Mouse (Mus musculus) mouse embryonic stem cell (cell line): ENCODE data around the gene Spopl.
"Not testable (repeated sequence)": the region's sequence is repeated elsewhere in the genome, so short reads cannot be mapped to it uniquely, and the experiment has no call there.

ENCODE experiments used
- in situ Hi-C, 2 experiments: fragments of 300-500 bp; cut with MboI; formaldehyde crosslinking; loops; 1 replicate in 1 of 2; 3 replicates in 1 of 2; pipeline ENCODE4 v1.14.3; 2019 to 2020; ENCODE audit warnings: low sequenced_read_pairs in 2 of 2, low pct_unique_long_range_greater_than_20kb in 1 of 2, mixed read lengths in 1 of 2; ENCODE audit not compliant: unreplicated experiment in 1 of 2

The Spopl gene

DNA sequence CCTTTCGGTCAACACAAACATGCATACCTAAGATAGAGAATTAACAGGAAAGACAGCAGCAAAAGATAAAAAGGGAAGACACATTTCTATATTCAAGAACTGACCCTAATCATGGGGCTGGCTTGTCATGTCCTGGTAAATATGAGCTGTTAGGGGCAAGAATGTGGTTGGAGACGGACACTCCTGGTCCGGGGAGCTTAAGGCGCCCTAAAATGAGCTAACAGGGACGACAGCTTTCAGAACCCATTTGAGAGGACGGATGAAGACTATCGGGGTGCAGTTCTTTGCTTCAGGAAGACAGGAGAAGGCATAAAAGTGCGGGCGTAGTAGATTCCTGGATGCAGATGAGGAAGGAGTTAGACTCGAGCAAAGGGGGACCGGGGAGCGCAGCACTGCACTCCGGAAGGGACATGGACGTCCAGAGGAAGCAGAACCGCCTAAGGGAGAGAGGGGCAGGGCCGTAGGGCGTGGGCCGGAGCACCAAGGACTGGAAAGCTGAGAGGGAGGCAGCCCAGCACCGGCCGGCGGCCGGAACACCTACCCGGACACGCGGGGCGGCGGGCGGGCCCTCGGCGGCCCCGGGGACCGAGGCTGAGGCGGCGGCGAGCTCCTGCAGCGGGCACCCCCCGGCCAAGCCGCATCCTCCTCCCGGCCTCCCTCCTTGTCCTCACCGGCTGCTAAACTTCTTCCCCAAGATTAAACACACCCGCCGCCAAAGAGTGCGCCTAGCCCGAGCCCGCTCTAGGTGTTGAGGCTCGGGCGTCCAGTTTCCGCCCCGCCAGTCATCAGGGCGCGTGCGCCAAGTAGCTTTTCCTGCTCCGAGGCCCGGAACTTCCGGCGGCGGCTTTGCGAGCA lies at the start of gene Spopl:
Gene Spopl, minus strand, starts transcription at position 805 of the 855 bp plus-strand sequence.
- in situ Hi-C loops: loop anchor here (25.0 kb wide), 1 partner anchor 259 kb away; the partner anchor contains the start of gene Nxph2 (in 2 of the 2)

DNA sequence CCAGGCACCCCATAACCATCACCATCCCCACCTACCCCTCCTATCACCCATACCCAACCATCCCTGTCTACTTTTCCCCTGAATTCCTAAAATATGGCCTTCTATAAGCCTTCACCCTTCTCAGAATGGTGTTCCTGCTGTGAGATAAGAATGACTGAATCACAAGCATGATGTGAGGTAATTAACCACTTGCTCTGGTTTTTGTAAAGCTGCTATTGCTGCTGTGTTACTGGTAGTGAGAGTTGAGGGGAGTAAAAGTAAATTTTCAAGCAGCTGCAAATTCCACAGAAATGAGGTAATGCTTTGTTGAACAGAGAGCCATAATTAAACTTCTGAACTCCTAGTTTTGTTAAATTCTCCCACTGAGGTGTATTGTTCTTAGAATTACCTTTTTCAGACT lies 48.2 kb upstream of the Spopl start:
- in situ Hi-C loops: no loop called here

DNA sequence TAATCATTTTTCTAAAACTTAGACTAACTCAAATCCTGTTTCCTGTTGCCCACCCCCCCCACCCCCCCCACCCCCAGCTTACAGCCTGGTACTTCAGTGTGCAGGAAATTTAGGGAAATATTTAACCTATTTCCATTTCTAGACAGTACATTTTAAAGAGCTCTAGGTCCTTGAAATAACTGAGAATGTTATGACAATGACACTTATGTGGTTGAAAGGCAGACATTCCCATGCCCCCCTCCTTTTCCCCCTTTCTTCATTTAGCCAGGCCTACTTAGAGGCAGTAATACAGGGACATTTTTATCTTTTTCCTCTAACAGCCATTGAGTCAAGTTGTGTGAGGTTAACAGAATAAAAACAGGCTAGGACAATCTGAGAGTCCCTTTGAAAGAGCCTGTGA lies 46.1 kb upstream of the Spopl start:
- in situ Hi-C loops: no loop called here

DNA sequence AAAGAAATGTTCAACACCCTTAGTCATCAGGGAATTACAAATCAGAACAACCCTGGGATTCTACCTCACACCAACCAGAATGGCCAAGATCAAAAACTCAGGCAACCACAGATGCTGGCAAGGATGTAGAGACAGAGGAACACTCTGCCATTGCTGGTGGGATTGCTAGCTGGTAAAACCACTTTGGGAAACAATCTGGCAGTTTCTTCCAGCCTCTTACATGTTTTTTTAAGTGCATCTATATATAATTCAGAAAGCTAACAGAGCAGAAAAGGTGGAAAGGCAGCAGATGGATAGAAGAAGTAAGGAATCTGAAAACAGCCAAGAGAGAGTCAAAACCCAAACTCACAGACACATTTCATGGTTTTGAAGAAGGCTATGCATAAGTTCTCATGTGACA lies 33.5 kb upstream of the Spopl start:
- in situ Hi-C loops: no loop called here

DNA sequence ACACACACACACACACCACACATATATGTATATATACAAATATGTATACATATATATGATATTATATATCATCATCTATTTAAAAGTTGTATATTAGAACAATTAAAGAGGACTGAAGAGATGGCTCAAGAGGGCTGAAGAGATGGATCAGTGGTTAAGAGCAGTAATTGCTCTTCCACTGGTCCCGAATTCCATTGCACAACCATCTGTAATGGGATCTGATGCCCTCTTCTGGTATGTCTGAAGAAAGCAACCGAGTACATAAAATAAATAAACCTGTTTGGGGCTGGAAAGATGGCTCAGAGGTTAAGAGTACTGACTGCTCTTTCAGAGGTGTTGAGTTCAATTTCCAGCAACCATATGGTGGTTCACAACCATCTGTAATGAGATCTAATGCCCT lies 16.9 kb upstream of the Spopl start:
- in situ Hi-C loops: no loop called here

DNA sequence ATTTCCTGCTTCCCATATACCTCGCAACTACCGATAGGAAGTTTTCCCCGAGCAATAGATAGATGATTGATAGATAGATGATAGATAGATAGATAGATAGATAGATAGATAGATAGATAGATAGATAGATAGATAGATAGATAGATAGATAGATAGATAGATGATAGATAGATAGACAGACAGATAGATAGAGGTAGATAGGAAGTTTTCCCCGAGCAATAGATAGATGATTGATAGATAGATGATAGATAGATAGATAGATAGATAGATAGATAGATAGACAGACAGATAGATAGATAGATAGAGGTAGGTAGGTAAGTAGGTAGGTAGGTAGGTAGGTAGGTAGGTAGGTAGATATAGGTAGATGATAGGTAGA lies 239 bp upstream of the Spopl start:
- in situ Hi-C loops: loop anchor here (25.0 kb wide), 1 partner anchor 260 kb away; the partner anchor contains the start of gene Nxph2 (in 2 of the 2)

DNA sequence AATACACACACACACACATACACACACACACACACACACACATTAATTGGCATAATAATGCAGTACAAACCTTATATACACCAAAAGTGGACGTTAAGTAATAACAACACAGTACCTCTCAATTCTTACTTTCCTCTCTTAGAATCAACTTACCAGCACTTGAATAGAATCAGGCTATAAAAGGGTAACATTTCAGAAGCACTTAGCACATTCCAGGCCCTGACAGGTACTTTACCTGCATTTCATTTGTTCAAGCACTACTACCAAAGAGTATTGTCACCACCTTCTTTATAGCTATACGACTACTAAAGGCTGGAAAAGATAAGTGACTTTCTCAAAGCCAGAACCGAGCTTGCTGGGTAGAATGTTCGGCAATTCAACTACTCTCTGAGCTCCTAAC lies 1.3 kb downstream of the Spopl start:
- in situ Hi-C loops: loop anchor here (25.0 kb wide), 1 partner anchor 258 kb away; the partner anchor contains the start of gene Nxph2 (in 2 of the 2)

DNA sequence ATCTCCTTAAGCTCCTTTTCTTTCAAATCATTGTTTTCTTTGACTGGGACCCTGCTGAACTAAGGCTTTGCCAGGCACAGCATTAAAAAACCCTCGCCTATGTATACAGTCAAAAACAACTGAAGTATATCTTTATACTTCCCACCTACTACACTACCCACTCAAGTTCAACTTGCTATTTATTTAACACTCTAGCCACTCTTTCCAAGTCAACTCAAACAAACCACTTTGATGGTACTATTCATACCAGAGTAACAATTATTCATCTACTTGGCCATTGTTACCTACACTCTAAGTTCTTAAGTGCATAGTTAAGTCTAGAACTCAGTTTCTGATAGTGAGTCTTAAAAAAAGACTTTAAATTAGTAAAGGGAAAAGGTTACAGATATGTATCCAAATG lies 3.1 kb downstream of the Spopl start:
- in situ Hi-C loops: loop anchor here (25.0 kb wide), 1 partner anchor 256 kb away; the partner anchor contains the start of gene Nxph2 (in 2 of the 2)

DNA sequence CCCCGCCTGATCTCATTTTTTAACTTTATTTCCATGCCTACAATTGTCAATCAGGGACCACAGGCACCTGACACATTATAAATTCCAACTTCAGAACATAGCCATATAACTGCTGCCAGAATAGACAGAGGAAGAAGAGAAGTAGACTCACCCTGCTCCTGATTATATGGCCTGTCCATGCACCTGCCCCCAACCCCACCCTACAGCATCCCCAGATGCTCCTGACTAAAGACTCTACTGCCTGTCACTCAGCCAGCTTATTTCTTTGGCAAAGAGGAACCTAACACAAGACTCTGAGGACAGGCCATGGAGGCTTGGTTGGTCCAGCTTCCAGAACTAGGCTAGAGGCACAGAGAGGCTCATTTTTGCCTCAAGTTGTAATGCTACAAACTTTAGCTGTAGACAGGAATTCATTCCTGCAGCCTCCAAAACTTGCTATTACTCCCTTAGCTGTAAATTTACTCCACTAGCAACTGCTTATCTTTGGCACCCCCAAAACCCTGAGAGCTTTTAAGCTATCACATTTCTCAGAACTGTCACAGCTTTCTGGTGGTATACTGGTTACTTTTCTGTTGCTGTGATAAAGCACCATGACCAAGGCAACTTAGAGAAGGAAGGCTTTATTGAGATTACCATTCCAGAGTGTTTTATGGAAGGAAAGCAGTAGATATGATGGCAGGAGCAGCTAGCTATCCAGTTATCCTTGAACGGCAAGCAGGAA lies 6.7 kb downstream of the Spopl start:
- in situ Hi-C loops: loop anchor here (25.0 kb wide), 1 partner anchor 253 kb away; the partner anchor contains the start of gene Nxph2 (in 2 of the 2)

DNA sequence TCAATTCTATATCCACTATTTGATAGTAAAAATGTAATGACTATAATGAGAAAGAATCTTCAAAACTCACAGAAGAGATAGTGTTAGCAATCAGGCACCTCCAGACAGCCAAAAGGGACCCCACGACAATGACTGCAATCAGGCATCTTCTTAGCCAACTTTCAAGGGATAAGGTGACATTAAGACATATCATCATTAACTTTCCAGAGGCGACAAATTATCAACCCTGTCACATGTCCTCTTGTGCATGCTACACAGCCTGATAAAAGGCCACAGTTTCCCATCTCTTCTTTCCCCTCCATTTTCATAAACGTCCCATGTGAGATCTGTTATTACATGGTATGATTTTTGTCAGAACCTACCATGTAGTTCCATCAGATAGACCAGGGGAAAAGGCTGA lies 9.0 kb downstream of the Spopl start:
- in situ Hi-C loops: loop anchor here (25.0 kb wide), 1 partner anchor 251 kb away; the partner anchor contains the start of gene Nxph2 (in 2 of the 2)

DNA sequence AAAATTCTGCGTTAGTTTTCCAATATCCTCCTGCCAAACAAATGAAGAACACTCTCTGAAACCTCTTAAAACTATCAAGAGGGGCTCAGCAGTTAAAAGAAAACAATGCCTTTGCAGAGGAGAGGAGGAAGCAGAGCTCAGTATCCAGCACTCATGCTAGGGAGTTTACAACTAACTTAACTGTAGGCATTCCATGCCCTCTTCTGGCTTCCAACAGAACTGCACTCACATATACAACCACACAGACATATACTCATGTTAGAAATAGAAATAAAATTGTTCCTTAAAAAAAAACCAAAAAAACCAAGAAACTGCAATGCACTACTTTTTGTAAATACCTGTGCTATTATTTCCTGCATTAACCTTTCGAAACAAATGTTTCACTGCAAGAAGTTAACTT lies 12.7 kb downstream of the Spopl start:
- in situ Hi-C loops: loop anchor here (25.0 kb wide), 1 partner anchor 247 kb away; the partner anchor contains the start of gene Nxph2 (in 2 of the 2)

DNA sequence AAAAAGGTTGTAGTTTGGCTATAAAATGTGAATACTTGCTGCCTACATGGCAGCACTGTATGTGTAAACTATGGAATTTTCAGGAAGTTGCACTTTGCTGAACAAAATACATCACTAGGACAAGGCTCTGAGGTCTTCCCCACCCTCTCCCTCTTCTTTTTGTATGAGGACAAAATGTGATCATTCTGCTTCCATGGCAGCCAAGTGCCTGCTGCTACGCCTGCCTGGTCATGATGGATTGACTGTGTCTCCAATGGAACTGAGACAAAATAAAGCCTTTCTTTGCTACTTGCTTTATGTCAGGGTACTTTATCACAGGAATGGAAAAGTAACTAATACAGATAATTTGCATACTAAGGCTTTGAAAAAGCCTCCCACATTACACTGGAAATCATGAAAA lies 20.7 kb downstream of the Spopl start:
- in situ Hi-C loops: loop anchor here (25.0 kb wide), 1 partner anchor 239 kb away; the partner anchor contains the start of gene Nxph2 (in 2 of the 2)

DNA sequence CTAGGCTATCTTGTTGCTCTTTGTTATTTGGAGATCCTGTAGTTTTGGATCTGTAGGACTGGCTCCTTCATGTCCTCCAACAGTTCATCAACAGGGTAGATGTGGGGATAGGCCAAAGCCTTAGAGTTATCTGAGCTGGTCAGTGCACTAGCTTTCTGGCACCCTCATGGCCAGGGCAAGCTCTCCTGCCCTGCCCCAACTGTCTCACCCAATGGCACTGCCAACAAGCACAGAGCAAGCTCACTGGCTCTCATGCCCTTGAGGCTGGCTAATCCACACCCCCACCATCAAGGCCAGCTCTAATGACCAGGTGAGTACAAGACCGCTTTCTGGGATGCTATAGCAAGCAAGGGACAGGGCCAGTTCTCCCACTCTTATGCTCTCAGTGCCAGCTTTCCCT lies 24.7 kb downstream of the Spopl start:
- in situ Hi-C loops: no loop called here

DNA sequence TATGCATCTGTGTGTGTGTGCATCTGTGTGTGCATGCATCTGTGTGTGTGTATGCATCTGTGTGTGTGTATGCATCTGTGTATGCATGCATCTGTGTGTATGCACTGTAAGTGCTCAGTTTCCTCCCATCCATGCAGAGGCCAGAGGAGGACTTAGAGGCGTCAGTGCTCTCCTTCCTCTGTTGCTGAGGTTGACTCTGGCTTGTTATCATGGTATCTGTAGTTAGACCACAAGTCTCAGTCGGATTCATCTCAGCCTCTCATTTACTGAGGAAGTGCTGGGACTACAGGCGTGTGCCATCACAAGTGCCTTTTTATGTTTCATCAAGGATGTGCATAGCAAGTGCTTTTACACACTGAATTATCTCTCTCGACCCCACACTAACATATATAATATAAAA lies 31.9 kb downstream of the Spopl start:
- in situ Hi-C loops: no loop called here

DNA sequence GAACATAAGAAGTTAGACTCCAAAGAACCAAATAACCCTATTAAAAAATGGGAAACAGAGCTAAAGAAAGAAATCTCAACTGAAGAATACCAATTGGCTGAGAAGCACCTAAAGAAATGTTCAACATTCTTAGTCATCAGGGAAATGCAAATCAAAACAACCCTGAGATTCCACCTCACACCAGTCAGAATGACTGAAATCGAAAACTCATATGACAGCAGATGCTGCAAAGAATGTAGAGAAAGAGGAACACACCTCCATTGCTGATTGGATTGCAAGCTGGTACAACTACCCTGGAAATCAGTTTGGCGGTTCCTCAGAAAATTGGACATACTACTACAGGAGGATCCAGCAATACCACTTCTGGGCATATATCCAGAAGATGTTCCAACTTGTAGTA lies 44.2 kb downstream of the Spopl start:
- in situ Hi-C loops: not testable (repeated sequence)

DNA sequence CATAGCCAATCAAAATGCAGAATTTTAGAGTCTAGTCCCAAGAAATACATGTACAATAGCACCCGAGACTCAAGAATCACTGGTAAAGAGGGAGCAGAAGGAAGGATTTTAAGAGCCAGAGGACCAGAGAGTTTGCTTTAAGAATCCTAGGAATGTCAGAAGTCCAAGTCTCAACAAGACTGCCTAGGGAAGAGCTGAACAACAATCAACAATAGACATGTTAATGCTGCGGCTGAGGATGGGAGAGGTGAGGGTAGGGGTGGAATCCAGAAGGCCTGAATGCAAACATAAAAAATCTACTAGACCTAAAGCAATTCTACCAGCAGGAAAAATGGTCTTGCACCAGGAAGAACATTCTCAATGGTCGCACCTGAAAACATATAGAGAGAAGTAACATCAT lies 66.8 kb downstream of the Spopl start:
- in situ Hi-C loops: no loop called here

DNA sequence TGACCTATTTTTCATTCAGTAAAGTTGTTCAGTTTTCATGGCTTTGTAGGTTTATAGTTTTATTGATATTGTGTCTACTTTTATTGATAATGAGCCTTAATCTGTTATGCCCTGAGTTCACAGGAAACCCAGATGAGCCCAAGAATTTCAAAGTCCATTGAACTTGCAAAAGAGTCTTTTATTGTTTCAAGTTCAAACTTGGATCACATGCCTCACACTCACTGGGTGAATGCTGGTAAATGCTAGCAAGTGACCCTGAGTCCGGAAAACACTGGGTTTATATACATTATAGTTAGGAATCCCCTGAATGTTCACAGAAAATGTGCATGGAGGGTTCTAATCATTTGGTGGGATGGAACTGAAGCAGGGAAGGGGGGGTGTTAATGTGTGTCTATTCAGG lies 90.2 kb downstream of the Spopl start:
- in situ Hi-C loops: no loop called here

DNA sequence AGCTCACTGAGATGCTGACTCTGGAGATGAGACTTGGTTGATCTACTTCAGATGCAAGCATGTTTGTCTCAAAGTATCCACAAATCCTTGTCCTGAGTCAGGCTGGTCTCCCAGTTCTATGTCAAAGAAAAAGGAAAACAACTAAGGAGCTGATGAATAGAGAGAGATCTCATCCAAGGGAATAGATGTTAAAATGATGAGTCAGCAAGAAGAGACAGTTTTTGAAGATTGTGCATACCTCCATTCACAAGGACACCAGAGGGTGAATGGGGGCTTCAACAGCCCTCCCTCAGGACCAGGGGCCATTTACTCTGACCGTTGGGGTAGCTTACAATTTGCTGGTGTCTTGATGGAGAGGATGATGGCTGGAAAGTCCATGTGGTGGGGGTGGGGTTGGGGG lies 104.4 kb downstream of the Spopl start:
- in situ Hi-C loops: no loop called here

DNA sequence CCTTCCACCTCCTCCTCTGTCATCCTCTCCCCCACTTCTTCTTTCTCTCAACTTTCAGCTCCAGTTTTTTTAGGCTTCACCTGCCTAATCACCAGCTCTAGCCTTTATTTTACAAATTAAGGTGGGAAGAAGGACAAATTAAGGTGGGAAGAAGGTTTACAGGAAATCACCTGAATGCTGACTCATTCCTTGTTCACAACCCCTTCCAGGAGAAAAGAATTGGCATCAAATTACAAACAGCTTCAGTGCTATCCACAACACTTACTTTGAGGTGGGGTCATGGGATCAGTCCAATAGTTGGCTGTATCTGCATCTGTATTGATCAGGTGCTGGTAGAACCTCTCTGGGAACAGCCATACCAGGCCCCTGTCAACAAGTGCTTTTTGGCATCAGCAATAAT lies 114.5 kb downstream of the Spopl start:
- in situ Hi-C loops: no loop called here
